In genomic region chr3:123506699-123507662, GRCm38 (mm10) we compare ENCODE assay signal across 8 mouse cellular contexts.
DNase-seq lines count a peak whose midpoint lies in the region; ATAC-seq and TF ChIP-seq lines count a peak whose summit lies in the region.

No protein-coding gene starts in this region.

- H3K9me3 ChIP-seq in lung, embryonic 15.5 days, result no peaks in the 10 kb centered on the region
- no peaks in the 10 kb centered on the region for H3K9me3 ChIP-seq in hindbrain, embryonic 10.5 days
- no peaks in the 10 kb centered on the region for H3K9me3 ChIP-seq in stomach, postnatal 0 days (ENCODE audit: control insufficient read depth, low read length)

- H3K4me1 ChIP-seq in lung, embryonic 15.5 days, result peaks cover 15% of the 10 kb centered on the region
- peaks cover 19% of the 10 kb centered on the region for H3K4me1 ChIP-seq in hindbrain, embryonic 10.5 days (replicated peaks)
- no peaks in the 10 kb centered on the region; the same call in 1 of the 2 replicates for H3K4me1 ChIP-seq in stomach, postnatal 0 days (replicated peaks; ENCODE audit: control insufficient read depth, insufficient read depth)

- peak; percentile 80 for TF ChIP-seq CTCF in stomach, postnatal 0 days (IDR thresholded peaks at IDR 0.05; ENCODE audit: low read depth)

- no peaks in the 10 kb centered on the region for H3K27me3 ChIP-seq in lung, embryonic 15.5 days
- H3K27me3 ChIP-seq in hindbrain, embryonic 10.5 days (ENCODE audit: insufficient read depth, poor library complexity, severe bottlenecking), result no peaks in the 10 kb centered on the region
- no peaks in the 10 kb centered on the region for H3K27me3 ChIP-seq in stomach, postnatal 0 days (ENCODE audit: control insufficient read depth, insufficient read depth, low read length)

- no peak for ATAC-seq in lung, embryonic 15.5 days (ENCODE audit: borderline replicate concordance, extremely low read depth, low FRiP score, low TSS enrichment)
- no peak for ATAC-seq in stomach, postnatal 0 days (ENCODE audit: low FRiP score, low TSS enrichment)

- H3K27ac ChIP-seq in lung, embryonic 15.5 days, result peak overlapping the region; percentile 63
- H3K27ac ChIP-seq in hindbrain, embryonic 10.5 days, result peak overlapping the region; percentile 99
- H3K27ac ChIP-seq in stomach, postnatal 0 days (replicated peaks), result no peak overlapping the region

- peak overlapping the region; percentile 60 for H3K4me3 ChIP-seq in lung, embryonic 15.5 days
- peak overlapping the region; percentile 79 for H3K4me3 ChIP-seq in hindbrain, embryonic 10.5 days
- H3K4me3 ChIP-seq in stomach, postnatal 0 days (ENCODE audit: low read depth, low read length), result peak overlapping the region; percentile 68

- 0 out of 2 replicates have a peak, but pooled peaks cover 9% of the 10 kb centered on the region for H3K36me3 ChIP-seq in lung, embryonic 15.5 days
- H3K36me3 ChIP-seq in hindbrain, embryonic 10.5 days, result peaks cover 24% of the 10 kb centered on the region; the same call in 1 of the 2 replicates
- H3K36me3 ChIP-seq in stomach, postnatal 0 days (ENCODE audit: control insufficient read depth, insufficient read depth, low read length), result 0 out of 2 replicates have a peak, but pooled peaks cover 2% of the 10 kb centered on the region

- no peak for TF ChIP-seq EP300 in stomach, postnatal 0 days (optimal IDR thresholded peaks at IDR 0.05)

- peak overlapping the region; percentile 75 for H3K9ac ChIP-seq in lung, embryonic 15.5 days
- H3K9ac ChIP-seq in stomach, postnatal 0 days (ENCODE audit: low read length), result peak overlapping the region; percentile 77

- H3K4me2 ChIP-seq in lung, embryonic 15.5 days, result peak overlapping the region; percentile 71
- H3K4me2 ChIP-seq in stomach, postnatal 0 days (replicated peaks; ENCODE audit: low read depth), result peak overlapping the region; percentile 67

- 5% methylated on average over 6 of the region's 6 CpGs for WGBS in lung, embryonic 15.5 days
- 6% methylated on average over 6 of the region's 6 CpGs for WGBS in hindbrain, embryonic 10.5 days
- 5% methylated on average over 6 of the region's 6 CpGs for WGBS in stomach, postnatal 0 days

- no peak for DNase-seq in lung, postnatal 14 days
- DNase-seq in embryo, embryonic 10 days (ENCODE audit: low spot score), result peak; percentile 80
- DNase-seq in hindbrain, embryonic 10.5 days (ENCODE audit: low spot score), result no peak
- peak; percentile 14 for DNase-seq in lung, postnatal 10 days
- DNase-seq in stomach, postnatal 0 days (ENCODE audit: low spot score), result no peak
- DNase-seq in layer of hippocampus, postnatal 25 days (ENCODE audit: extremely low spot score in 1 of 2, low spot score in 1 of 2), result no peak
- DNase-seq in ovary, postnatal 14 days (ENCODE audit: low spot score), result no peak

Comparison
In these comparisons a context has a peak if more than half of its experiments do, and no peak if none do; other contexts are left out.
1. DNase-seq: peak in embryo, embryonic 10 days (single experiment) and lung, postnatal 10 days (single experiment); none in lung, postnatal 14 days (single experiment), hindbrain, embryonic 10.5 days (single experiment), stomach, postnatal 0 days (single experiment), layer of hippocampus, postnatal 25 days (0 of 2) and ovary, postnatal 14 days (single experiment).
2. Peak in every context shown above with its lines, with median percentiles within 50 percentile points of each other: H3K4me3 ChIP-seq.